Mouse (Mus musculus): ENCODE results near the gene Ano1.
A peak's percentile ranks its signal among the peaks of the same experiment; 100 is the strongest.

The Ano1 gene

GRCm38 (mm10) chr7:144634450-144634849 lies 117.3 kb downstream of the Ano1 start:
- no peak for DNase-seq

- no peak for DNase-seq
These were observed 119.5 kb downstream of the Ano1 start for GRCm38 (mm10) chr7:144632321-144632720.

GRCm38 (mm10) chr7:144630622-144631021 lies 121.2 kb downstream of the Ano1 start:
- DNase-seq, result no peak

- no peak for DNase-seq
These were observed 123.3 kb downstream of the Ano1 start for GRCm38 (mm10) chr7:144628334-144628915.

GRCm38 (mm10) chr7:144627606-144628333 lies 124.0 kb downstream of the Ano1 start:
- DNase-seq, result no peak

GRCm38 (mm10) chr7:144626042-144626441 lies 125.7 kb downstream of the Ano1 start:
- DNase-seq, result no peak

GRCm38 (mm10) chr7:144620721-144621681 lies 130.8 kb downstream of the Ano1 start:
- DNase-seq, result peak; percentile 45

- DNase-seq, result no peak
These were observed 131.5 kb downstream of the Ano1 start for GRCm38 (mm10) chr7:144620315-144620714.

- DNase-seq, result no peak
These were observed 136.4 kb downstream of the Ano1 start for GRCm38 (mm10) chr7:144615343-144615742.

- DNase-seq, result no peak
These were observed 138.9 kb downstream of the Ano1 start for GRCm38 (mm10) chr7:144612829-144613228.

GRCm38 (mm10) chr7:144612351-144612750 lies 139.4 kb downstream of the Ano1 start:
- DNase-seq, result no peak

- DNase-seq, result no peak
These were observed 140.2 kb downstream of the Ano1 start for GRCm38 (mm10) chr7:144611595-144611994.

GRCm38 (mm10) chr7:144609568-144609967 lies 142.2 kb downstream of the Ano1 start:
- no peak for DNase-seq

- no peak for DNase-seq
These were observed 143.9 kb downstream of the Ano1 start for GRCm38 (mm10) chr7:144607862-144608261.

GRCm38 (mm10) chr7:144604735-144605134 lies 147.0 kb downstream of the Ano1 start:
- DNase-seq, result no peak

GRCm38 (mm10) chr7:144604291-144604690 lies 147.5 kb downstream of the Ano1 start:
- no peak for DNase-seq

- DNase-seq, result no peak
These were observed 151.4 kb downstream of the Ano1 start for GRCm38 (mm10) chr7:144600333-144600900.

GRCm38 (mm10) chr7:144589508-144589907 lies 162.3 kb downstream of the Ano1 start:
- no peak for DNase-seq

GRCm38 (mm10) chr7:144587291-144587690 lies 164.5 kb downstream of the Ano1 start:
- DNase-seq, result no peak

GRCm38 (mm10) chr7:144585648-144586047 lies 166.1 kb downstream of the Ano1 start:
- no peak for DNase-seq

- no peak for DNase-seq
These were observed 168.2 kb downstream of the Ano1 start for GRCm38 (mm10) chr7:144583619-144584018.

- DNase-seq, result peak; percentile 94
These were observed 169.3 kb downstream of the Ano1 start, which contains the start of gene Fadd for GRCm38 (mm10) chr7:144582284-144582980. Gene Fadd, minus strand, starts transcription at chr7:144582463.

Measured in layer of hippocampus, adult 9-11 months (tissue).